27 mouse cellular contexts compared by ENCODE assay signal in genomic region chr3:28422221-28422620, GRCm38 (mm10).
DNase-seq lines count a peak whose midpoint lies in the region; ATAC-seq and TF ChIP-seq lines count a peak whose summit lies in the region.
"Had no signal": no experiment of that assay in that cellular context is flagged by ENCODE, and none has a peak within 500 bp of the region (broad histone marks: within the 10 kb centered on the region; RNA-seq: fewer than 3 reads in every experiment).

No protein-coding gene starts in this region.

- no peak for ATAC-seq in lung, postnatal 0 days
- ATAC-seq in Patski = peak; percentile 31
- ATAC-seq: CD4-positive, CD25-positive, alpha-beta regulatory T cell, adult 4 months; forebrain, embryonic 14.5 days had no signal

- in situ Hi-C loops in Patski (cut with MboI; ENCODE audit: low pct_unique_long_range_greater_than_20kb) = no loop called here

- H3K9me3 ChIP-seq in lung, postnatal 0 days (ENCODE audit: low read length) = no peaks in the 10 kb centered on the region
- H3K9me3 ChIP-seq: embryonic facial prominence, embryonic 13.5 days; embryonic facial prominence, embryonic 15.5 days; forebrain, embryonic 10.5 days; forebrain, embryonic 12.5 days; G1E had no signal

- H3K27ac ChIP-seq in layer of hippocampus, adult 2 months = no peak overlapping the region
- H3K27ac ChIP-seq in lung, postnatal 0 days (ENCODE audit: low read length) = no peak overlapping the region
- H3K27ac ChIP-seq: embryonic facial prominence, embryonic 13.5 days; embryonic facial prominence, embryonic 15.5 days; forebrain, embryonic 10.5 days; forebrain, embryonic 12.5 days had no signal

- no peak for TF ChIP-seq EP300 in lung, postnatal 0 days (IDR thresholded peaks at IDR 0.05)

- no peak overlapping the region for H3K4me3 ChIP-seq in layer of hippocampus, adult 2 months
- H3K4me3 ChIP-seq in lung, postnatal 0 days (ENCODE audit: low read depth, low read length) = no peak overlapping the region
- H3K4me3 ChIP-seq: embryonic facial prominence, embryonic 13.5 days; embryonic facial prominence, embryonic 15.5 days; erythroblast, embryonic 14.5 days; forebrain, embryonic 10.5 days; forebrain, embryonic 12.5 days had no signal

- DNase-seq in heart, adult 11 months = peak; percentile 76
- DNase-seq in heart, adult 18-20 months = no peak
- no peak for DNase-seq in layer of hippocampus, adult 2 months (ENCODE audit: low spot score in 2 of 2)
- no peak for DNase-seq in layer of hippocampus, postnatal 36 days
- no peak for DNase-seq in lung, postnatal 0 days (ENCODE audit: low spot score)
- no peak for DNase-seq in lung, postnatal 4 days
- no peak for DNase-seq in Patski (ENCODE audit: low read depth, low spot score)
- DNase-seq: adrenal gland, adult 2 months; adrenal gland, postnatal 10 days; adrenal gland, postnatal 25 days; B cell, adult 2 months; cerebellum, adult 11 months; cerebellum, adult 18-20 months; cerebellum, adult 8-10 months; cerebellum, adult 9-11 months; cerebellum, postnatal 14 days; cerebellum, postnatal 36 days; embryo, embryonic 11 days had no signal

- peak; percentile 48 for TF ChIP-seq CTCF in layer of hippocampus, adult 2 months (conservative IDR thresholded peaks at IDR 0.05)
- peak; percentile 1; the same call in 1 of the 2 replicates for TF ChIP-seq CTCF in lung, postnatal 0 days (IDR thresholded peaks at IDR 0.05)
- peak; percentile 61 for TF ChIP-seq CTCF in Patski (IDR thresholded peaks at IDR 0.05)

- H3K4me1 ChIP-seq in lung, postnatal 0 days (ENCODE audit: insufficient read depth, low read depth, low read length) = no peaks in the 10 kb centered on the region
- H3K4me1 ChIP-seq: embryonic facial prominence, embryonic 13.5 days; embryonic facial prominence, embryonic 15.5 days had no signal

- CTCF ChIA-PET in Patski (lab: Charles Lee) = interaction anchor here (0.8 to 1.9 kb wide), 8 partner anchors 10 to 264 kb away, joined by 3 to 8 read pairs (median 4); no protein-coding TSS in a partner anchor

- no peak overlapping the region for H3K9ac ChIP-seq in lung, postnatal 0 days (replicated peaks; ENCODE audit: low read depth)
- H3K9ac ChIP-seq: embryonic facial prominence, embryonic 13.5 days; embryonic facial prominence, embryonic 15.5 days; forebrain, embryonic 12.5 days had no signal

- POLR2A ChIA-PET in Patski (lab: Charles Lee) = interaction anchor here (1.1 kb wide), 1 partner anchor 19 kb away, joined by 3 read pairs; no protein-coding TSS in a partner anchor

- H3K27me3 ChIP-seq in lung, postnatal 0 days (replicated peaks; ENCODE audit: insufficient read depth, low read length) = no peaks in the 10 kb centered on the region
- no peaks in the 10 kb centered on the region for H3K27me3 ChIP-seq in Patski
- H3K27me3 ChIP-seq: CH12.LX; embryonic facial prominence, embryonic 13.5 days; embryonic facial prominence, embryonic 15.5 days; forebrain, embryonic 12.5 days had no signal

- no peak overlapping the region for H3K4me2 ChIP-seq in lung, postnatal 0 days (replicated peaks; ENCODE audit: low read depth, low read length)
- H3K4me2 ChIP-seq: embryonic facial prominence, embryonic 13.5 days; embryonic facial prominence, embryonic 15.5 days; forebrain, embryonic 12.5 days had no signal

- no peaks in the 10 kb centered on the region for H3K36me3 ChIP-seq in lung, postnatal 0 days (ENCODE audit: insufficient read depth, low read length)
- H3K36me3 ChIP-seq: embryonic facial prominence, embryonic 13.5 days; embryonic facial prominence, embryonic 15.5 days; forebrain, embryonic 10.5 days; forebrain, embryonic 12.5 days; G1E had no signal

- 72% methylated on average over 1 of the region's 1 CpGs for WGBS in lung, postnatal 0 days

Comparison
In these comparisons a context has a peak if more than half of its experiments do, and no peak if none do; other contexts are left out.
1. CTCF ChIP-seq: peak in every context shown above with its lines; median percentile 61 in Patski; 48 in layer of hippocampus, adult 2 months; 1 in lung, postnatal 0 days.